Mouse (Mus musculus) lung, adult 2 months (tissue): ENCODE data around the gene Ddx31. TPM values are rescaled to one million over a fixed set of nuclear protein-coding genes. Genes with fewer than 3 reads are reported as not detected.

ENCODE experiments used
- DNase-seq: peaks from one replicate; pipeline ENCODE4 v3.0.0; 2022
- H3K4me1 ChIP-seq: fragments of 200-500 bp; 2 replicates; pipeline ENCODE4 v1.6.1; 2011; ENCODE audit warnings: low read length; ENCODE audit not compliant: control insufficient read depth, insufficient read depth
- H3K4me3 ChIP-seq: fragments of 200-500 bp; replicated peaks from 2 replicates; pipeline ENCODE3; 2011; ENCODE audit warnings: low read depth, mild to moderate bottlenecking, control low read depth, low read length; ENCODE audit errors: extremely low read depth
- CTCF ChIP-seq: fragments of 200-500 bp; IDR thresholded peaks from 2 replicates; pipeline ENCODE4 v1.5.1; 2011; ENCODE audit warnings: mild to moderate bottlenecking, low read length, control low read depth; ENCODE audit not compliant: insufficient read depth
- POLR2A ChIP-seq: fragments of 200-500 bp; IDR thresholded peaks from 2 replicates; pipeline ENCODE4 v1.6.1; 2011; ENCODE audit warnings: low read depth, mild to moderate bottlenecking, control low read depth, low read length, borderline replicate concordance; ENCODE audit errors: extremely low read depth
- WGBS: fragments of 180-500 bp; shearing (Covaris S2); methylation state at CpG from one replicate; pipeline ENCODE4 v1.1.7; 2018; 5-methylcytosine and 5-hydroxymethylcytosine counted together
- polyA plus RNA-seq: library from polyadenylated mRNA; depleted of rRNA; stranded (reverse); fragments of >200 nt; gene quantifications from 2 replicates; pipeline ENCODE4 v1.2.3, GENCODE M21; 2012; rRNA removed

The Ddx31 gene
- polyA plus RNA-seq, 1 experiment, result 3.8 TPM

- no peaks in the 10 kb centered on the region for H3K4me1 ChIP-seq
- no peak overlapping the region for H3K4me3 ChIP-seq
- TF ChIP-seq POLR2A (no peak), CTCF (no peak)
- no peak for DNase-seq
- WGBS, result 76% methylated on average over 3 of the region's 3 CpGs
Observed at GRCm38 (mm10) chr2:28946312-28946711, 106.1 kb downstream of the Ddx31 start.

- TF ChIP-seq CTCF (no peak), POLR2A (no peak)
- Histone ChIP-seq H3K4me3 (no peak overlapping the region), H3K4me1 (no peaks in the 10 kb centered on the region)
- DNase-seq, result no peak
- WGBS, result 60% methylated on average over 8 of the region's 8 CpGs
Observed at GRCm38 (mm10) chr2:28952981-28953380, 112.8 kb downstream of the Ddx31 start.

DNA sequence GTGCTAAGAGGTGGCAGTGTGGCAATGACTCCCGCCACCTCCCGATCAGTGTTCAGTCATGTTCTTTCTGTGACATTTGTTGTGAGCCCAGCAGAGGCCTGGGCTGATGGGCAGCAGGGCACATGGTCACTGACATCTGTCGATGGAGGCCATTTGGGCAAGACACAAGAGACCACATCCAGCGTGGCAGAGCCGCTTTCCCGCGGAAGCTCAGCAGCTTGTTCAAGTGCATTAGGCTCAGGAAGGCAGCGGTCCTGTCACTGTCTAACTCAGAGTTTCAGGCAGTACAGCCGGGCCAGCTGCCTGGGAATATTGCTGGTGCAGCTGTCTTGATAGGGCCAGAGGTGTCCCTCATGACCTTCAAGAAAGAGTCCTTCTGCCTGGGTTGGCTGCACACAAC, 114.4 kb downstream of the Ddx31 start:
- TF ChIP-seq CTCF, result no peak
- TF ChIP-seq POLR2A, result no peak
- Histone ChIP-seq H3K4me3 (no peak overlapping the region), H3K4me1 (no peaks in the 10 kb centered on the region)
- DNase-seq, result no peak
- 83% methylated on average over 9 of the region's 9 CpGs for WGBS

Other genes starting within 250 kb of the Ddx31 start
- 0.66 and 0.79 TPM in 2 replicates for gene Gfi1b, start 218.4 kb upstream of the Ddx31 start, polyA plus RNA-seq
- gene Tsc1, start 199.2 kb upstream of the Ddx31 start, polyA plus RNA-seq, result 10.2 and 14.7 TPM in 2 replicates
- gene Spaca9, start 140.7 kb upstream of the Ddx31 start, polyA plus RNA-seq, result 21.4 and 29.6 TPM in 2 replicates
- 4.2 TPM in 2 replicates for gene Ak8, start 140.2 kb upstream of the Ddx31 start, polyA plus RNA-seq
- gene Gtf3c4, start within 50 bp of the Ddx31 start, polyA plus RNA-seq, result 8.6 and 10.2 TPM in 2 replicates
- 0.58 and 0.70 TPM in 2 replicates for gene Barhl1, start 76.3 kb downstream of the Ddx31 start, polyA plus RNA-seq
- 4.0 and 4.6 TPM in 2 replicates for gene Cfap77, start 214.7 kb downstream of the Ddx31 start, polyA plus RNA-seq
- gene Ttf1, start 219.9 kb downstream of the Ddx31 start, polyA plus RNA-seq, result 4.6 and 7.2 TPM in 2 replicates